Mouse (Mus musculus) small intestine, adult 2 months (tissue): ENCODE results near the gene Abl1.

Experiments used
- CTCF ChIP-seq: fragments of 200-500 bp; IDR thresholded peaks from 2 replicates; pipeline ENCODE4 v1.5.1; 2012; ENCODE audit warnings: low read depth, mild to moderate bottlenecking, control low read depth, inconsistent platforms, low read length, moderate library complexity, mixed read lengths; ENCODE audit not compliant: insufficient replicate concordance, insufficient read length; ENCODE audit errors: extremely low read depth
- POLR2A ChIP-seq: fragments of 200-500 bp; IDR thresholded peaks from 2 replicates; pipeline ENCODE4 v1.6.1; 2012; ENCODE audit warnings: low read depth, mild to moderate bottlenecking, control low read depth, inconsistent platforms, low read length, moderate library complexity

- TF ChIP-seq CTCF: no peak
- TF ChIP-seq POLR2A: no peak
Measured at GRCm38 (mm10) chr2:31813641-31814040, 125.5 kb downstream of the Abl1 start.
